Mouse (Mus musculus): ENCODE measurements around the gene Mta2.
A peak's percentile ranks its signal among the peaks of the same experiment; 100 is the strongest.

GRCm38 (mm10) chr19:8997546-8997945 lies 55.9 kb downstream of the Mta2 start:
- TF ChIP-seq CTCF (IDR thresholded peaks at IDR 0.05; ENCODE audit: borderline replicate concordance, insufficient read depth, low read length) (no peak), POLR2A (IDR thresholded peaks at IDR 0.05; ENCODE audit: low read depth, low read length) (0 out of 2 replicates have a peak, but pooled peaks have one; percentile 6)
